Mouse (Mus musculus): ENCODE data around the gene Serac1. TPM values are rescaled to one million over a fixed set of nuclear protein-coding genes. Genes with fewer than 3 reads are reported as not detected.

Serac1 gene
- polyA plus RNA-seq, 1 experiment from 2014 or later: 13.6 TPM

DNA sequence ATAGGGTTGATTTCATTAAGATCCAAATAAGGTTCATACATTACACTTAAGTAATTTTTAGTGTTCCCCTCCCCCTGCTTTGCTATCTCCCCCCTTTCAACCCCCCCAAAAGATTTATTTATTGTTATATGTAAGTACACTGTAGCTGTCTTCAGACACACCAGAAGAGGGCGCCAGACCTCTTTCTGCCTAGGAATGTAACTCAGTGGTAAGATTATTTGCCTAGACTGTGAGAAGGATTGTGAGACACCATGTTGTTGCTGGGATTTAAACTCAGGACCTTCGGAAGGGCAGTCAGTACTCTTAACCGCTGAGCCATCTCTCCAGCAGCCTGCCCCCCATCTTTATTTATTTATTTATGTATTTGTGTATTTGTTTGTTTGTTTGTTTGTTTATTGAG lies 31.4 kb upstream of the Serac1 start:
- Histone ChIP-seq H3K27me3 (ENCODE audit: control insufficient read depth, insufficient read depth, low read length) (no peaks in the 10 kb centered on the region), H3K4me2 (replicated peaks) (no peak overlapping the region), H3K9ac (no peak overlapping the region), H3K9me3 (ENCODE audit: control insufficient read depth, low read length) (no peaks in the 10 kb centered on the region), H3K27ac (no peak overlapping the region), H3K4me1 (replicated peaks; ENCODE audit: control insufficient read depth, insufficient read depth, low read length) (peaks cover 22% of the 10 kb centered on the region), H3K4me3 (replicated peaks; ENCODE audit: low read length) (no peak overlapping the region), H3K36me3 (replicated peaks; ENCODE audit: control insufficient read depth, insufficient read depth) (peaks cover 17% of the 10 kb centered on the region; the same call in 1 of the 2 replicates)
- 81% methylated on average over 3 of the region's 3 CpGs for WGBS
- DNase-seq (ENCODE audit: low spot score) (no peak), ATAC-seq (ENCODE audit: low FRiP score) (no peak)

DNA sequence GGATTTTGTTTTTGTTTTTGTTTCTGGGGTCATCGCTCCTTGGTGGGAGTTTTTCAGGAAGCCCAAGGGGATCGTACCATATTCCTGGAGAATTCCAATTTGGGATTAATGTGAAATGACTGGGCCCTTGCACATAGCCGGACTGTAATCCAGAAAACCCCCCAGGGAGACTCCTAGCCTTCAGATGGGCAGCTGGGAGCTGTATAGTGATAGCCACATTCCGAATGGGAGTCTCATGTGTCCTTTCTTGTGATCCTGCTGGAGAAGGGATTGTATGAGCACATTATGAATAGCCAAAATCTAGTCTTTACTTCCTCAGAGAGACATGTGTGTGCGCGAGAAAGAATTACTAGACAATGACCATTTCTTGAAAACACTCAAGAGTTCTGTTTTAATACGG lies 28.6 kb upstream of the Serac1 start:
- no peak for DNase-seq (ENCODE audit: low spot score)
- no peaks in the 10 kb centered on the region for H3K36me3 ChIP-seq (replicated peaks; ENCODE audit: control insufficient read depth, insufficient read depth)
- peak overlapping the region; percentile 83 for H3K4me2 ChIP-seq (replicated peaks)
- H3K27me3 ChIP-seq (ENCODE audit: control insufficient read depth, insufficient read depth, low read length): no peaks in the 10 kb centered on the region
- peaks cover 22% of the 10 kb centered on the region for H3K4me1 ChIP-seq (replicated peaks; ENCODE audit: control insufficient read depth, insufficient read depth, low read length)
- peak overlapping the region; percentile 97 for H3K27ac ChIP-seq
- H3K9me3 ChIP-seq (ENCODE audit: control insufficient read depth, low read length): no peaks in the 10 kb centered on the region
- WGBS: 49% methylated on average over 7 of the region's 7 CpGs
- H3K4me3 ChIP-seq (replicated peaks; ENCODE audit: low read length): peak overlapping the region; percentile 61
- H3K9ac ChIP-seq: peak overlapping the region; percentile 92
- no peak for ATAC-seq (ENCODE audit: low FRiP score)

DNA sequence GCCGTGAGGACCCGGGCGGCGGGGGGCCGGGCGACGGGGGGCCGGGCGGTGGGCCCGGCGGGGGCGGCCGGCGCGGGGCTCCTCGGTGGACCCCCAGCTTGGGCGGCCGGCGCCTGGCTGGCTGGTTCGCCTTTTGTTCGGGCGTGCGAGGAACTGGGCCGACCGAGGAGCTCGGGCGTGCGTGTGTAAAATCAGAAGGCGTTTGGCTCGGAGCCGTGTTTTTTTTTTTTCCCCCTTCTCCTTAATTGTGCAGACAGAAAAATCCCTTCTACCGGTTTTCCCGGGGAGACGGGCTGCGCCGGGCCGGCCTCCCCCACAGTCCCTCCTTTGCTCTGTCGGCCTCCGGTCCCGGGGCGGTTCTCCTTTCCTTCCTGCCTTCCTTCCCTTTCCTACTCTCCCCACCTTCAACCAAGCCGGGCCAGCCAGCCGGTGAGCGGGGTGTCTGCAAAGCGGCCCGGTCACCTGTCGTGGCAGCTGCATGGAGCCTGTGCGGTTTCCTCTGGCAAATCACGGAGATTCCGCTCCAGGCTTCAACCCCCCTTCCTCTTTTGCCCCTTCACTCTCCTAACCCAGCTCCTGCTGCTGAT lies 27.6 kb upstream of the Serac1 start:
- H3K9ac ChIP-seq: peak overlapping the region; percentile 92
- peak overlapping the region; percentile 97 for H3K27ac ChIP-seq
- H3K36me3 ChIP-seq (replicated peaks; ENCODE audit: control insufficient read depth, insufficient read depth): no peaks in the 10 kb centered on the region
- no peaks in the 10 kb centered on the region for H3K9me3 ChIP-seq (ENCODE audit: control insufficient read depth, low read length)
- peak; percentile 59 for DNase-seq (ENCODE audit: low spot score)
- peak; percentile 3; the same call in 1 of the 2 replicates for ATAC-seq (ENCODE audit: low FRiP score)
- peaks cover 22% of the 10 kb centered on the region for H3K4me1 ChIP-seq (replicated peaks; ENCODE audit: control insufficient read depth, insufficient read depth, low read length)
- H3K4me3 ChIP-seq (replicated peaks; ENCODE audit: low read length): peak overlapping the region; percentile 61
- no peaks in the 10 kb centered on the region for H3K27me3 ChIP-seq (ENCODE audit: control insufficient read depth, insufficient read depth, low read length)
- H3K4me2 ChIP-seq (replicated peaks): peak overlapping the region; percentile 83
- WGBS: 0% methylated on average over 39 of the region's 50 CpGs

DNA sequence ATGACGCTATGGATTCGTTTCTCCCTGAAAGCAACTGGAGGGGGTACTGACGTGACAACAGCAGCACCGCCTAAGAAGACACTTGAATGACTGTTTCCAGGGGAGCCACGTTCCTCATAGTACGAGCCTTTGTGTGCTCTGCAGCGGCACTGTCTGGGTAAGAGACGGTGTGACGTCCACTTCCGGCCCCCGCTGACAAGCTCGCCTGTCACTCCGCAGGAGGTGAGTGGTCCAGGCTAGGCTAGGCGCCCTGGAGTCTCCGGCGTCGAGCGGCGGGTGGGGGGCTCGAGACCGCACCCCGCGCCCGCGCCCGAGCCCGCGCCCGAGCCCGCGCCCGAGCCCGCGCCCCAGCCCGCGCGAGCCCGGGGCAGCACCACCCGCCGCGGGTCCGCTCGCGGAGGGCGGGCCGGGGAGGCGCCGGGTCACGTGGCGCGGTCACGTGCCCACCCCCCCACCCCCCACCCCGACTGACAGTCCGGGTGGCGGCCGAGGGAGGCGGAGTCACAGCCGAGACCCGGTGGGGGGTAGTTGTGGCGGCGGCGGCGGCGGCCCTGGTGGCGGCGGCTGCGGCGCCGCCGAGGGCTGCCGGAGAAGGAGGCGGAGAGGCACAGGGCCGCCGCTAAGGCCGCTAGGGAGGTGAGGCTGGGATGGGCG lies 26.9 kb upstream of the Serac1 start, which contains the start of gene Tulp4:
Gene Tulp4 (plus strand): TSS at position 77 of the 654 bp plus-strand sequence.
- no peaks in the 10 kb centered on the region for H3K27me3 ChIP-seq (ENCODE audit: control insufficient read depth, insufficient read depth, low read length)
- whole genome bisulfite sequencing: under 1% methylated on average over 49 of the region's 76 CpGs

DNA sequence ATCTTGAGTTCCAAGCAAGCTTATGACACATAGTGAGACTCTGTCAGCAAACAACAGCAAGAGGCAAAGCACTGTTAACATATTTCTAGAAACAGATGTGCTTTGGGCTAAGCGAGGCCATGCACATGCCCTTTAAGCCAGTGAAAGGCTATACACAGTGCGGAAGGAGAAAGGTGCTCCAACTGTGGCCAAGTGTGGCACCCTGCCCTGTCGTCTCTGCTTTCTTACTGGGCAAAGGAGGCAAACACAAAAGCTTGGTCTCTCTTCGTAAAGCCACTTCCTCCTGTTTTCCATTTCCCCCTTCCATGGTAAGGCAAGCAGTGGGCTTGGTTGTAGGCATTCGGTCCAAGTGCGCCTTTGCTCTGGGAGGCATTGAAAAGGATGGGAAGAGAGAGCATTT lies 24.0 kb upstream of the Serac1 start:
- H3K4me1 ChIP-seq (replicated peaks; ENCODE audit: control insufficient read depth, insufficient read depth, low read length): peaks cover 8% of the 10 kb centered on the region
- DNase-seq (ENCODE audit: low spot score) (no peak), ATAC-seq (ENCODE audit: low FRiP score) (no peak)
- no peak overlapping the region for H3K4me3 ChIP-seq (replicated peaks; ENCODE audit: low read length)
- H3K27me3 ChIP-seq (ENCODE audit: control insufficient read depth, insufficient read depth, low read length): no peaks in the 10 kb centered on the region
- H3K27ac ChIP-seq: no peak overlapping the region
- no peak overlapping the region for H3K4me2 ChIP-seq (replicated peaks)
- H3K9me3 ChIP-seq (ENCODE audit: control insufficient read depth, low read length): no peaks in the 10 kb centered on the region
- WGBS: 86% methylated on average over 6 of the region's 6 CpGs
- H3K9ac ChIP-seq: no peak overlapping the region
- H3K36me3 ChIP-seq (replicated peaks; ENCODE audit: control insufficient read depth, insufficient read depth): no peaks in the 10 kb centered on the region

More for the DNA sequence above, 26.9 kb upstream of the Serac1 start, which contains the start of gene Tulp4:
- Histone ChIP-seq H3K36me3 (replicated peaks; ENCODE audit: control insufficient read depth, insufficient read depth) (no peaks in the 10 kb centered on the region), H3K4me3 (replicated peaks; ENCODE audit: low read length) (peak within 1 kb of the TSS; percentile 61), H3K4me2 (replicated peaks) (peak within 1 kb of the TSS; percentile 83), H3K9me3 (ENCODE audit: control insufficient read depth, low read length) (no peaks in the 10 kb centered on the region), H3K27ac (peak within 1 kb of the TSS; percentile 97), H3K4me1 (replicated peaks; ENCODE audit: control insufficient read depth, insufficient read depth, low read length) (peaks cover 22% of the 10 kb centered on the region), H3K9ac (peak within 1 kb of the TSS; percentile 92)
- ATAC-seq (ENCODE audit: low FRiP score) (peak; percentile 95), DNase-seq (ENCODE audit: low spot score) (peak; percentile 87)

DNA sequence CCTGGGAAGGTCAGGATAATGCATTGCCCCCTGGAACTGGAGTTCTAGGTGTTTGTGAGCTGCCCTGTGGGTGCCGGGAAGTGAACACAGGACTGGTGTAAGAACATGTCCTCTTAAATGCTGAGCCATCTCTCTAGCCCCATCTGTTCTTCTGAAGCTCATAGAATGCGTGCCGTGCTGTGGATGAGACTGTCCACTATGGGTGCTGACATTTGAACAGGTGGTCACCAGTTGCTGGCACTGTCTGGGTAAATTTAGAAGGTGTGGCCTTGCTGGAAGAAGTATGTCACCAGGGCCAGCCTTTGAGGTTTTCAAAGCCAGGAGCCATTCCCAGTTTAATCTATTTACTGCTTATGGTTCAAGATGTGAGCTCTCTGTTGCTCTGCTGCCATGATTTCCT lies 22.7 kb upstream of the Serac1 start:
- no peak overlapping the region for H3K27ac ChIP-seq
- H3K36me3 ChIP-seq (replicated peaks; ENCODE audit: control insufficient read depth, insufficient read depth): no peaks in the 10 kb centered on the region
- WGBS: 88% methylated on average over 3 of the region's 3 CpGs
- H3K27me3 ChIP-seq (ENCODE audit: control insufficient read depth, insufficient read depth, low read length): no peaks in the 10 kb centered on the region
- no peak for ATAC-seq (ENCODE audit: low FRiP score)
- no peaks in the 10 kb centered on the region; the same call in 1 of the 2 replicates for H3K4me1 ChIP-seq (replicated peaks; ENCODE audit: control insufficient read depth, insufficient read depth, low read length)
- H3K9ac ChIP-seq: no peak overlapping the region
- H3K4me3 ChIP-seq (replicated peaks; ENCODE audit: low read length): no peak overlapping the region
- no peak for DNase-seq (ENCODE audit: low spot score)
- no peaks in the 10 kb centered on the region for H3K9me3 ChIP-seq (ENCODE audit: control insufficient read depth, low read length)
- H3K4me2 ChIP-seq (replicated peaks): no peak overlapping the region

DNA sequence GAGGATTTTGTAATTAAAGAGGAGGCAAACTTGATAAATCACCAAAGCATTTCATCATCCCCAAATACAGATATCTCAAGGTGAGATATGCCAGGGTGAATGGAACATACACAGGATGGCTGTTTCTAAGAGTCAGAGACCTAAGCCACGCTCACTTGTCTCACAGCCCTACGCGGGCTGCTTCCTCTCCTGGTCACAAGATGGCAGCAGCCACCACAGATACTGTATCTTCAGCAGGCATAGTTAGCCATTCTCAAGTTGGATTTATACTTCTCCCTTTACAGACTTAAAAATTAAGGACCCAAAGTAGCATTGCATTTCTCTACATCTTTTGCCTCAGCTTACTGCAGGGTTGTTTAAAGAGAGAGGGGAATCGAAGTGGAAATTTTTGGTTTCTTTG lies 18.3 kb upstream of the Serac1 start:
- ATAC-seq (ENCODE audit: low FRiP score) (no peak), DNase-seq (ENCODE audit: low spot score) (peak; percentile 78)
- Histone ChIP-seq H3K27ac (no peak overlapping the region), H3K9ac (no peak overlapping the region), H3K9me3 (ENCODE audit: control insufficient read depth, low read length) (no peaks in the 10 kb centered on the region), H3K4me2 (replicated peaks) (no peak overlapping the region), H3K27me3 (ENCODE audit: control insufficient read depth, insufficient read depth, low read length) (no peaks in the 10 kb centered on the region), H3K36me3 (replicated peaks; ENCODE audit: control insufficient read depth, insufficient read depth) (no peaks in the 10 kb centered on the region), H3K4me3 (replicated peaks; ENCODE audit: low read length) (no peak overlapping the region), H3K4me1 (replicated peaks; ENCODE audit: control insufficient read depth, insufficient read depth, low read length) (no peaks in the 10 kb centered on the region)
- WGBS: 26% methylated on average over 4 of the region's 4 CpGs

DNA sequence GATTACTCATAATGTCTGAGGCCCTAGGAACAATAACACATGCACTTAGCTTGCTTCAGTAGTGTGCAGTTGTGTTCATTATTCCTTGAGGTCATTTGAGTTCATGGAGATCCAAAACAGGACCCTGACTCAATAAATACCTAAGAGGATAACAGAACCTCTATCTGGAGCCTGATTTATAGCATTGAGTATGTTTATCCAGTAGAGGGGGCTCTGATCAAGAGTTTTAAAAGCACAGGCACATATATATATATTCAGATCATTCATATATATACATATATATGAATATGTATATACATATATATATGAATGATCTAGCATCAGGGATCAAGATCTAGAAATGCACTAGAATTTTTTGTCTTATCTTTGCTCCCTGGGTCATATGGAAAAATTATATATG lies 16.0 kb upstream of the Serac1 start:
- Histone ChIP-seq H3K4me2 (replicated peaks) (no peak overlapping the region), H3K36me3 (replicated peaks; ENCODE audit: control insufficient read depth, insufficient read depth) (no peaks in the 10 kb centered on the region), H3K4me1 (replicated peaks; ENCODE audit: control insufficient read depth, insufficient read depth, low read length) (no peaks in the 10 kb centered on the region), H3K27me3 (ENCODE audit: control insufficient read depth, insufficient read depth, low read length) (no peaks in the 10 kb centered on the region), H3K4me3 (replicated peaks; ENCODE audit: low read length) (no peak overlapping the region), H3K9ac (no peak overlapping the region), H3K27ac (no peak overlapping the region), H3K9me3 (ENCODE audit: control insufficient read depth, low read length) (no peaks in the 10 kb centered on the region)
- DNase-seq (ENCODE audit: low spot score) (no peak), ATAC-seq (ENCODE audit: low FRiP score) (no peak)

DNA sequence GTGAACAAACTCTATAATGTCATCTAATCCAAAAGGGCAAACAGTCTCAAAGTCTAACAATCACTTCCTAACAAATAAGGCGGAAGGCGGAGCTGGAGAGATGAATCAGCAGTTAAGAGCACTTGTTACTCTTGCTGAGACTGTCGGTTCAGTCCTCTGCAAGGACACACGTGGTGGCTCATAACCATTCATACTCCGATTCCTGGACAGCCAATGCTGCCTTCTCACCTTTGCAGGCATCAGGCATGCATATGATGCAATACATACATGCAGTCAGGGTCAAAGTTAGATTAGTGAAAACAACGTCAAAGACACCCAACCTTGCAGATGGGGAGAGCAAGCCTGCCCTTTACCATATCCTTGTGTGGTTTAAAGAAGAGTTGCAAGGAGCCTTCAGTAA lies 12.1 kb upstream of the Serac1 start:
- 93% methylated on average over 6 of the region's 6 CpGs for WGBS
- H3K4me2 ChIP-seq (replicated peaks): no peak overlapping the region
- H3K27me3 ChIP-seq (ENCODE audit: control insufficient read depth, insufficient read depth, low read length): no peaks in the 10 kb centered on the region
- H3K36me3 ChIP-seq (replicated peaks; ENCODE audit: control insufficient read depth, insufficient read depth): peaks cover 14% of the 10 kb centered on the region; the same call in 1 of the 2 replicates
- DNase-seq (ENCODE audit: low spot score) (no peak), ATAC-seq (ENCODE audit: low FRiP score) (no peak)
- no peaks in the 10 kb centered on the region for H3K4me1 ChIP-seq (replicated peaks; ENCODE audit: control insufficient read depth, insufficient read depth, low read length)
- no peak overlapping the region for H3K4me3 ChIP-seq (replicated peaks; ENCODE audit: low read length)
- no peaks in the 10 kb centered on the region for H3K9me3 ChIP-seq (ENCODE audit: control insufficient read depth, low read length)
- no peak overlapping the region for H3K27ac ChIP-seq
- no peak overlapping the region for H3K9ac ChIP-seq

Data from hindbrain, embryonic 14.5 days (tissue).